Mouse (Mus musculus) gastrocnemius, postnatal 10 days (tissue): ENCODE measurements around the gene Camk2d. TPM values are rescaled to one million over a fixed set of nuclear protein-coding genes. Genes with fewer than 3 reads are reported as not detected.

Source experiments
- DNase-seq: peaks from one replicate; pipeline ENCODE4 v3.0.0; 2021; ENCODE audit warnings: mixed read lengths
- total RNA-seq, 2 experiments: library from RNA; stranded (reverse); gene quantifications; 2 replicates each; pipeline ENCODE4 v1.2.3; 2021

Camk2d gene
- total RNA-seq, 2 experiments from 2014 or later = 108 to 111 TPM

DNA sequence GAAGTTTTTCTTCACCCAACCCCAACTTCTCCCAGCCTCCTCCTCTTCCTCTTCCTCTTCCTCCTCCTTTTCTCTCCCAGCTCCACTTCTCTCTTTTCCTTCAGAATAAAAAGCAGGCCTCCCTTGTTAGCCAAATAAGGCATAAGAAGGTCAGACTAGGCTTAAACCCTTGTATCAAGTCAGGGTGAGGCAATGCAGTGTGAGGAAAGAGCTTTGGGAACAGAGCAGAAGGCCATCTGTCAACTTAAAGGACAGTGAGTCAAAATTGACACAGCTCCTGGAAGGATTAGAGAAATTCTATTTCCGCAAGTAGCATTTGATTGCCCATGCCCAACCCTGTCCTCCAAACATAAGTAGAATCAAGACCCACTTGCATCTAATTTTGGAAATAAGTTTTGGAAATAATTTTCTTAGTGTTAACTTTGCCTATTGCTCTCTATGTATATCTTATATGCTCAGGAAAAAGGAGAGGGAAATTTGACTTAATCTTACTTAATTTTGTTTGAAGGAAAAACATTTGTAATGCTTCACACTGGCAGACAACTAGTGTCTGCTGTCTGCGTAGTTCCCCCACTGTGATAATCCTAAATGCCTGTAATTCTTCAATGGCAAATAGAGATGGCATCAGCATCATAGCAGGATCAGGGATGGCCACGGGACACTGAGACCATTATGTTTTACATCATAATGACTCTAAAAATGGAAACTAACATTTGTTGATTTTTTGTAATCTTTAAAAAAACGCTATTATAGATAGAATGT is 16.8 kb downstream of the Camk2d start:
- DNase-seq = no peak

DNA sequence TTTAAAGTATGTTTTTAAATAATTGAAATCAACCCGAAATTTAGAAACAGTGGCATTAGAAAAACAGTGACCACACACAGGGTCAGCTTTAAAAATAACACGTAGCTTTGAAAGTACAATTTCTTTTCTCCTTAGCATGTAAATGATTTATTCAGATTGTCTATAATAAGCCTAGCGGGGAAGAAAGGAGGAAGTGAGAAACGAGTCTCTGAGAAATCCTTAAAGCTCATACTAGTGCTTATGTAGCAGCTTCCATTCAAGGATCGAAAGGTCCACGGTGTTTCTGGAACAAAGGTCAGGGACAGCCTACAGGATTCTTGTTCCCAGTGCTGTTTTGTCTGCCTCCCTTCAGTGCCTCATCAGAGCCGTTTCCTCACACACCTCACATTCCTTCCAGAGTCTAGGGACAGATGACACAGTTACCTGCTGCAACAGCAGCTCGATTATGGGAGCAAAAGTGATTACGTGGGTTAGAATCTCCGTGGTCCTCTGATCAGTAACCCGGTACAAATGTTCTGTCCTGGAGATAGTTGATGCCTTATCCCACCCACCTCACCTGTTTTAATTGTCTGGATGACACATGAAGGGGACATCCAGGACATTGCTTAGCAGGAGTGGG is 17.5 kb downstream of the Camk2d start:
- no peak for DNase-seq

GRCm38 (mm10) chr3:126615306-126615705 is 19.2 kb downstream of the Camk2d start:
- DNase-seq = no peak

DNA sequence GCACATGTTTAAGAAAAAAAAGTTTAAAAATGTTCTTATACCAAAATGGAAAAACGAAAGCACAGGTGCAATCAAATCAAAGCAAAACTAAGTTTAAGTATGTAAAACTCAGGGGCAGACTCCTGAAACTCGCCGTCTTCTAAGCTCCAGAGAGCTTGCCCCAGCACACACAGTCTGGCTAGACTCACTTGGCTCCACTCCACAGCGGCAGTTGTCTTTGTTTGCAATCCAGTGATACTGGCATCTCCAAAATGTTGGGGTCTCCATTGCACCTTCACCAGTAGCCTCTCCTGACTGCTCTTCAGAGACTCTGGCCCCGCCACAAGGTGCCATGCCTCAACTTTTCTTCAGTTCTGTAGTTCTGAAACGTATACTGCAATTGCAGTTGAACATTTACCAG is 24.1 kb downstream of the Camk2d start:
- no peak for DNase-seq

- DNase-seq = no peak
Observed at GRCm38 (mm10) chr3:126622509-126622908, 26.4 kb downstream of the Camk2d start.

- no peak for DNase-seq
Observed at GRCm38 (mm10) chr3:126624994-126625763, 29.1 kb downstream of the Camk2d start.

DNA sequence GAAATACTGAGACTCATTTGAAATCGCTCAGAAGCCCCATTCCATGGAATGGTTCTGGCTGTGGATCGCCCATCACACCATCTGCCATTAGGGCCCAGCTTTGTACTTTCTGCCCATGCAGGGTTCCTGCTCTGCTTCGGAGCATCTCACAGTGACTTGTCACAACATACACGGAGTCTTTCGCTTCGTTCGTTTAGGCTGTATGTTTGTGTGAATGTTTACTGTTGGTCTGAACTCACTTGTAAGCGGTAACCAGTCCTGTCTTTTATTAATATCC is 29.6 kb downstream of the Camk2d start:
- DNase-seq = no peak

GRCm38 (mm10) chr3:126627968-126628367 is 31.9 kb downstream of the Camk2d start:
- DNase-seq = no peak

DNA sequence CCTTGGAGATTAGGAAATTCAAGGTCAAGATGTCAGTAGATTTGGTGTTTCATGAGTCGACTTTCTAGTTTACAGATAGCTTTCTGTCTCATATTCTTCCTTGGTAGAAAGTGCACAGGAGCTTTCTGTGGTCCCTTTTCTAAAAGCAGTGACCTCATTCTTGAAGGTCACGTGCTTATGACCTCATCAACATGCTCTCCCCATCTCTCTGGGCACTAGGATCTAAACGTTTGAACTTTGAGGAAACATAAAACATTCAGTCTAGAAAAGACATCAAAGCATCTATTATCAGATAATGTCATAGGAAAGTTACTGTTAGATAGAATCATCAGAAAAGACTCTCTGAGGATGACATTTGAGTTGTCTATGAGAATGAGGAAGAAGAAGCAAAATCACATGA is 32.3 kb downstream of the Camk2d start:
- DNase-seq = no peak

- no peak for DNase-seq
Observed at GRCm38 (mm10) chr3:126629040-126629439, 32.9 kb downstream of the Camk2d start.

- peak; percentile 10 for DNase-seq
Observed at GRCm38 (mm10) chr3:126630111-126630869, 34.2 kb downstream of the Camk2d start.

GRCm38 (mm10) chr3:126631583-126631982 is 35.5 kb downstream of the Camk2d start:
- DNase-seq = no peak

GRCm38 (mm10) chr3:126632580-126632979 is 36.5 kb downstream of the Camk2d start:
- DNase-seq = no peak

GRCm38 (mm10) chr3:126634171-126634570 is 38.1 kb downstream of the Camk2d start:
- DNase-seq = no peak

- DNase-seq = no peak
Observed at GRCm38 (mm10) chr3:126638259-126638658, 42.2 kb downstream of the Camk2d start.

GRCm38 (mm10) chr3:126639098-126639513 is 43.0 kb downstream of the Camk2d start:
- DNase-seq = no peak

DNA sequence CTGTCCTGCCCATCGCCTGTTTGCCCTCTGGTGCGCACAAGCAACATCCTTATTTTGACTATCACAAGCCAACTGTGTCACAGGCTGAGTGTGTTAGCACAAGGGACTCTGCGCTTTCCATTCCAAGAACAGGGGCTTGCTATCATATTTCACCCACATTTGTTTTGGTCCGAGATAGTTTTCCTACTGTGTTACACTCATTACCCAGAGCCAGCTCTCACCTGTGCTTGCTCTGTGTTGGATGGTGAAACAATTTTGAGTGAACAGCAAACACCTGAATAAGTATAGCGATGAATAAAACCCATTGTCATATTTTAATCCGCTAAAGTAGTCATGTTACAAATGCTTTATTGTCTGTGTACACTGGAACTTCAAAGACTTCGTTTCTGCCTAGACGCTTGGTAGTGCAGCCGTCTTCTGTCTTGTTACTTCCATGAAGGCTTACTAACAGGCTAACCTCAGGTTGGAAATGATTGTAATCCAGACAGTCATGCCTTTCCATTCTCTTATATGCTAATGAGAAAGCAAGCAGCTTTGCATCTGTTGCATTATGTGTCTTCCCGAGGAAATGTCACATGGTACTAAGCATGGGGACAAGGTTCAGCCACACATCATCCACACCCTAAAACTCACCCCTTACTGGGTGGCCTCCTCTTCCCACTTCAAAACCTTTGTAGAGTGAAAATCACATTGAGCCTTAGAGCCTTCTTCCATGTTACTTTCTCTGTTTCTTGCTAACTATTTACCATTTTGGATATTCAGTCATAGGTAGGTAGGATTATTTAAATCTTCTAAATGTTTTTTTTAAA is 44.5 kb downstream of the Camk2d start:
- no peak for DNase-seq

GRCm38 (mm10) chr3:126641451-126641850 is 45.3 kb downstream of the Camk2d start:
- DNase-seq = no peak

GRCm38 (mm10) chr3:126643071-126644010 is 47.2 kb downstream of the Camk2d start:
- DNase-seq = no peak

- no peak for DNase-seq
Observed at GRCm38 (mm10) chr3:126650332-126650731, 54.2 kb downstream of the Camk2d start.

GRCm38 (mm10) chr3:126650747-126651146 is 54.6 kb downstream of the Camk2d start:
- no peak for DNase-seq
